Mouse (Mus musculus) kidney, adult 11 months (tissue): ENCODE measurements around the gene Ankrd55.
A peak's percentile ranks its signal among the peaks of the same experiment; 100 is the strongest.

Experiments
- DNase-seq: peaks from one replicate; pipeline ENCODE4 v3.0.0; 2022

The Ankrd55 gene

GRCm38 (mm10) chr13:112345542-112345941 is 57.3 kb downstream of the Ankrd55 start:
- no peak for DNase-seq

- DNase-seq = peak; percentile 59
These were observed 57.8 kb downstream of the Ankrd55 start for GRCm38 (mm10) chr13:112346031-112346430.

GRCm38 (mm10) chr13:112346659-112347142 is 58.5 kb downstream of the Ankrd55 start:
- DNase-seq = no peak

GRCm38 (mm10) chr13:112348250-112348649 is 60.0 kb downstream of the Ankrd55 start:
- DNase-seq = no peak

- no peak for DNase-seq
These were observed 60.7 kb downstream of the Ankrd55 start for GRCm38 (mm10) chr13:112348896-112349484.

GRCm38 (mm10) chr13:112349500-112349899 is 61.2 kb downstream of the Ankrd55 start:
- no peak for DNase-seq

GRCm38 (mm10) chr13:112351943-112352342 is 63.7 kb downstream of the Ankrd55 start:
- DNase-seq = no peak

- no peak for DNase-seq
These were observed 66.0 kb downstream of the Ankrd55 start for GRCm38 (mm10) chr13:112354109-112354867.

GRCm38 (mm10) chr13:112354958-112355357 is 66.7 kb downstream of the Ankrd55 start:
- DNase-seq = no peak

- no peak for DNase-seq
These were observed 67.7 kb downstream of the Ankrd55 start for GRCm38 (mm10) chr13:112355794-112356486.

- DNase-seq = no peak
These were observed 73.3 kb downstream of the Ankrd55 start for GRCm38 (mm10) chr13:112361575-112361974.

- DNase-seq = no peak
These were observed 75.0 kb downstream of the Ankrd55 start for GRCm38 (mm10) chr13:112363218-112363617.

- DNase-seq = no peak
These were observed 75.5 kb downstream of the Ankrd55 start for GRCm38 (mm10) chr13:112363746-112364145.

GRCm38 (mm10) chr13:112364698-112365097 is 76.4 kb downstream of the Ankrd55 start:
- DNase-seq = no peak

GRCm38 (mm10) chr13:112365303-112365702 is 77.1 kb downstream of the Ankrd55 start:
- DNase-seq = no peak

GRCm38 (mm10) chr13:112365762-112366161 is 77.5 kb downstream of the Ankrd55 start:
- DNase-seq = peak; percentile 36

- DNase-seq = no peak
These were observed 78.2 kb downstream of the Ankrd55 start for GRCm38 (mm10) chr13:112366321-112367029.

- no peak for DNase-seq
These were observed 83.5 kb downstream of the Ankrd55 start for GRCm38 (mm10) chr13:112371729-112372128.

GRCm38 (mm10) chr13:112375766-112376165 is 87.5 kb downstream of the Ankrd55 start:
- peak; percentile 90 for DNase-seq

GRCm38 (mm10) chr13:112378782-112379305 is 90.6 kb downstream of the Ankrd55 start:
- no peak for DNase-seq

- no peak for DNase-seq
These were observed 93.2 kb downstream of the Ankrd55 start for GRCm38 (mm10) chr13:112381476-112381875.

- no peak for DNase-seq
These were observed 94.2 kb downstream of the Ankrd55 start for GRCm38 (mm10) chr13:112382457-112382856.

- DNase-seq = no peak
These were observed 94.7 kb downstream of the Ankrd55 start for GRCm38 (mm10) chr13:112382956-112383355.
